Mouse (Mus musculus): ENCODE data around the gene Taf3. TPM values are rescaled to one million over a fixed set of nuclear protein-coding genes. Genes with fewer than 3 reads are reported as not detected.

Gene Taf3
- total RNA-seq, 2 experiments from 2014 or later: 3.5 to 9.6 TPM

- no peak for ATAC-seq (replicated peaks; ENCODE audit: low FRiP score, poor library complexity, severe bottlenecking)
These were observed 33.3 kb downstream of the Taf3 start for GRCm38 (mm10) chr2:10014951-10015635.

- ATAC-seq (replicated peaks; ENCODE audit: low FRiP score, poor library complexity, severe bottlenecking): peak; percentile 77; the same call in 1 of the 2 replicates
These were observed 38.0 kb downstream of the Taf3 start for GRCm38 (mm10) chr2:10010263-10010909.

DNA sequence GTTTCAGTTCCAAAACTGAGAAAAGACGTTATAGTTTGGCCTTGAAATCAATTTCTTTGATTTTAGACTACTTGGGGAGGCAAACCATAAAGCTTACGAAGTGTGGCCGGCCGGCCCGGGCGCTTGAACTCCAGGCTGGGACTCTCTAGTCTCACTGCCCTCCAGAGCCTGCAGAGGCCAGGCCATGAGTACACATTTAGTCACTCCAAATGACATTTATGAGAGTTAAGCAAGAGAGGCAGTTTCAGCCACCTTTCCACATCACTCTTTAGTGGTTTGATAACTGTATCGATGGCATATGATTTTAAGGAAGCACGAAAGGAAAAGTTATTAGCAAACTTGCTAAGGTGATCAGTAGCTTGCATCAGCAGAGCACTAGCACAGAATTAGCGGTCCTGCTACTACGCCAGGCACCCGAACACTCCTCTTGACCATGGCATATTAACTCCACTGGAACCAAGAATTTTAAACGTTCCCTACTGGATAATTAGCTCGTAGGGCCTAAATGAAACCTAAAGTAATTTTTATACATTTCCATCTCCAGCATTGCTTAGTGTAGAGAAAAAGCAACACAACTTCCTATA lies 38.6 kb downstream of the Taf3 start:
- no peak for ATAC-seq (replicated peaks; ENCODE audit: low FRiP score, poor library complexity, severe bottlenecking)

GRCm38 (mm10) chr2:10008593-10008992 lies 39.8 kb downstream of the Taf3 start:
- no peak for ATAC-seq (replicated peaks; ENCODE audit: low FRiP score, poor library complexity, severe bottlenecking)

- no peak for ATAC-seq (replicated peaks; ENCODE audit: low FRiP score, poor library complexity, severe bottlenecking)
These were observed 43.3 kb downstream of the Taf3 start for GRCm38 (mm10) chr2:10004960-10005621.

DNA sequence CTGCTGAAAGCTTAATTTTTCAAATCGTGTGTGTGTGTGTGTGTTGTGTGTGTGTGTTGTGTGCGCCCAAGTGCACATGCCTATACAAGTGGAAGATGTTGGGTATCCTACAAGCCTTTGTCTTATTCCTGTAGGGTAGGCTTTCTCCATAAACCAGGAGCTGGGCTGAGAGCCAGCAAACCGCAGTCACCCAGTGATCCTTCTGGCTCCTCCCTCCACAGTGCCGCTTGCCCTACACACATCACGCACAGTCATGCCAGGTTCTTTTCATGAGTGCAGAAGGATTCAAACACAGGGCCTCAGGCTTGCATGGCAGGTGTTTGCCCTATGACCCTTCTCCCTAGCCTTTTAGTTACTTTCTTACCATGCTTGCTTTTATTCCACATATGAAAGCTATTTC lies 45.0 kb downstream of the Taf3 start:
- ATAC-seq (replicated peaks; ENCODE audit: low FRiP score, poor library complexity, severe bottlenecking): no peak

GRCm38 (mm10) chr2:10001591-10001990 lies 46.8 kb downstream of the Taf3 start:
- ATAC-seq (replicated peaks; ENCODE audit: low FRiP score, poor library complexity, severe bottlenecking): no peak

DNA sequence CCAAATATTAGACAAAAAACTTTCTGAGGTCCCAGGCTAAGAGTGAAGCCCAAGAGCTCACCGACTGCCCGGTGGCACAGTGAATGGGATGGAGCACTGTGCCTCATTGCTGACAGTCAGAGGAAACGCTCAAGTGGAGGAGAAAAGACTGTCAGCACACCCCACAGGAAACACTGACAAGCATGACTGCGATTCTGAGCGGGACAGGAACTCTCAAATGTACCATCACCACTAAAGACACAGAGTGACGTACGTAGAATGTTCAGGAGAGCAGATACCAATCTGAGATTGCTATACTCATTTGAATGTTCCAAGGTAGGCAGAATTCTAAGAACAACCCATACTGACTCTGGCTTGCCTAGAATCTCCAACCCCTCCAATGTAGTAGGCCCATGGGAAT lies 50.9 kb downstream of the Taf3 start:
- ATAC-seq (replicated peaks; ENCODE audit: low FRiP score, poor library complexity, severe bottlenecking): no peak

GRCm38 (mm10) chr2:9996111-9996510 lies 52.3 kb downstream of the Taf3 start:
- ATAC-seq (replicated peaks; ENCODE audit: low FRiP score, poor library complexity, severe bottlenecking): no peak

- no peak for ATAC-seq (replicated peaks; ENCODE audit: low FRiP score, poor library complexity, severe bottlenecking)
These were observed 57.6 kb downstream of the Taf3 start for GRCm38 (mm10) chr2:9990690-9991229.

DNA sequence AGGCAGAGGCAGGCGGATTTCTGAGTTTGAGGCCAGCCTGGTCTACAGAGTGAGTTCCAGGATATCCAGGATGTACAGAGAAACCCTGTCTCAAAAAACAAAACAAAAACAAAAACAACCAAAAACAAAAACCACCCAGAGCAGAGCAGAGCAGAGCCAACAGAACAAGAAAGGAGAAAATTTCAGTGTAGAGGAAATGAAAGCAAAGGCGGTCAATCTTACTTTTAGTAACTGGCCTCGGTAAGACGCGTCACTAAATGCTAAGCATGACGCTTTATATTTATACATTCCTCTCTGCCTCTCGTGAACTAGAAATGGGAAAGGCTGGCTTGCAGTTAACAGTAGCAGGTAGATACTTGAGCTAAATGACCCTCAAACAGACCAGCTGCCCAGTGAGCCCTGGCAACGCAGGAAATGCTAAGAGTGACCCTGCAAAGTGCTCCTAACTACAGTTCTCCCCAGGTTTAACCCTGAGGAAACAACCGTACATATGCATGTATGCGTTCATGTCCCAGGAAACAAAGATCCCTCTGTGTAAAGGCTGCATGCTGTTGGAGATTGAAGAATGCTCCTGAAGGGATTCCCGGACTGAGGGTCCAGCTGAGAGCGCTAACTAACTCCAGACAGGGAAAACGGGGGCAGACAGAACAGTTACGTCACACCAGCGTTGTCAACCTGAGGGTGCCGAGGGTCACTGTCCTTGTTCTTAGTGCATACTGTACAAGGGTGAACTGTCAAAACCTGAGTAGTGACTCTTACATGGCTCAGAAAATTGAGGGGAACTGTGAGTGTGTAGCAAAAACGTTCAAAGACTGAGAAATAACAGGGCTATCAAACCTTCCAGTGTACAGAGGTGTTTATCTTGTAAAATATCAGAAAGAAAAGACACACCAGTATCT lies 58.5 kb downstream of the Taf3 start:
- ATAC-seq (replicated peaks; ENCODE audit: low FRiP score, poor library complexity, severe bottlenecking): no peak

- ATAC-seq (replicated peaks; ENCODE audit: low FRiP score, poor library complexity, severe bottlenecking): no peak
These were observed 60.1 kb downstream of the Taf3 start for GRCm38 (mm10) chr2:9988290-9988689.

GRCm38 (mm10) chr2:9985979-9986447 lies 62.4 kb downstream of the Taf3 start:
- no peak for ATAC-seq (replicated peaks; ENCODE audit: low FRiP score, poor library complexity, severe bottlenecking)

DNA sequence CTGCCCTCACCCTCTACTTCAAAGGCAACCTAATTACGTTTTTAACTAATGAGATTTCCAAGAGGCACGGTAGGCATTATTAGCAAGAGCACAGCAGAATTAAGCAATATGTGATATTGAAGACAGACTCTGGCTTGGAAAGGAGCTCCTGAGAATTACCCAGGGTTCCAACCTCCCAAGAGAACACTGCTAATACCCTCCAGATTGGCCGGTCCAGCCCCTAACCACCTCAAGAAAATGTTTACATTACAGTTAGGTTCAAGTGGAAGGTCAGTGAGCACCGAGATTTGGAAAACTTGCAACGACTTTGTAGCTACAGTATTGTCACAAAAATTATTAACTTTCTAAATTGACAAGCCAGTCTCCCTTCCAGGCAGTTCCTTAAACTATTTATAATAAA lies 66.0 kb downstream of the Taf3 start:
- ATAC-seq (replicated peaks; ENCODE audit: low FRiP score, poor library complexity, severe bottlenecking): no peak

DNA sequence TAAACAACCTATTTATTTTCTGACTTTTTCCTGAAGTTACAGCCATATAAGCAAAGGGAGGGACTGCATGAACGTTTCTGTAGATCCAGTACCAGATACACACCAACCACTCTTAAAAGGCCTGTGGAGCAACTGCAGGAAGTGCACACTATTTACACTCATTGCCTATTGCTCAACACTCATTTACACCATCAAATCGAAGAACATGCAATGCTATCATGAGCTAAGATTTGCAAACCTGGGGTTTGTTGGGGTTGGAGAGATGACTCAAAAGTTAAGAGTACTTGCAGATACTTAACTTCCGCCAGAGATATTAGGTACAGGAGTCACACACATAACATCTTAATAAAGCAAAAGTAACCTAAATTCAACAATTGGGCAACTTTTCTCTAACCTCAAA lies 76.5 kb downstream of the Taf3 start:
- no peak for ATAC-seq (replicated peaks; ENCODE audit: low FRiP score, poor library complexity, severe bottlenecking)

DNA sequence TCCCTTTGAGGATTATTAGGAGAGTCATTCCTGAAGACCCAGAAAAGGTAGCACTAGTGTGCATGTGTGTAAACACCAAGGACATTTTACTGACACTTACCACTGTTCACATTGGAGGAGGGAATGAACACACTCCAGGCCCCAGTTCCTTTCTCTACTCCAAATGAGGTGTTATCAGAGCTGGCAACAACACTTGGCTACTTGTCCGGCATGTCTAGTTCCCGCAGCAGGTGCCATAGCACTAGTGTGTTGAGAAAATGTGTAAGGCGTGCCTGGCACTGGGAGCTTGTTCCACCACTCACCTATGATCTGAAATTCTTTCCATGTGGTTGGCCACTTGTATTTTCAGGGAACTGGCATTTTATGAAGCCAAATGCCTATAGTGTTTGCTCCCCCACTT lies 77.8 kb downstream of the Taf3 start:
- no peak for ATAC-seq (replicated peaks; ENCODE audit: low FRiP score, poor library complexity, severe bottlenecking)

DNA sequence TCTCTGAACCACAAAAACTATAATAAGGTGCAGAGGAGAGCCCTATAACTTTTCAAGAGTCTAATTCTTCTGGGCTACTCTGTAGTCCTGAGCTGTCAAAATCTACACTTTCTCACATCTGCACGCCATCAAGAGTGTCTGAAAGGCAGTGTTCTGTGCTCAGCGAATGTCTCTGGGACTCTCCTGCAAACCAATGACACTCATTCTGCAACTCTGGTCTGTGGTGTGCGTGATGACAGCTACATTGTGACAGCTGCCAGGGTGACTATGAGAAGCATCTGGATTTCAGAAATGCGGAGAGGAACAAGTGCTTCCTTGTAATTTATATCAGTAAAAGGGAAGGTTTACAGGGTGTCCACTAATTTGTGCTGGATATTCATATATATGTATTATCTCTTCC lies 78.2 kb downstream of the Taf3 start:
- no peak for ATAC-seq (replicated peaks; ENCODE audit: low FRiP score, poor library complexity, severe bottlenecking)

- no peak for ATAC-seq (replicated peaks; ENCODE audit: low FRiP score, poor library complexity, severe bottlenecking)
These were observed 78.7 kb downstream of the Taf3 start for GRCm38 (mm10) chr2:9969734-9970133.

DNA sequence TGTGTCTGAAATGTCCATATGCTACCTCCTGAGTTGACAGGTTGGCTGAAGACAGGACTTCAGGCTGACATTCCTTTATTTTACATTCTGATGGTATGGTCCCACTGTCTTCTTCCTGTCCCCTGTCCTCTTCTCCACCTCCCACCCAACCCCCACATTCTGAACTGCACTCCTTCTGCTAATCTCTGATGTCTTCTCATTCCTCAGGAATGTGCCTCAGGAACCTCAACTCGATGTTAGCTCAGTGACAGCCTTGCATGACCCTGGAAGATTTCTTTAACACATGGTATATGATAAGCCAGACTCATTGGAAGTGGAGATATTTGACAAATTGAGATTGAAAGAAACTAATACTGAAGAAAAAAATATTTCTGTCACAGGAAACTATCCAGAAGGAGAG lies 81.8 kb downstream of the Taf3 start:
- ATAC-seq (replicated peaks; ENCODE audit: low FRiP score, poor library complexity, severe bottlenecking): no peak
